Mouse (Mus musculus): ENCODE measurements around the gene Slc30a5. TPM values are rescaled to one million over a fixed set of nuclear protein-coding genes. Genes with fewer than 3 reads are reported as not detected.
"Not testable (repeated sequence)": the region's sequence is repeated elsewhere in the genome, so short reads cannot be mapped to it uniquely, and the experiment has no call there.

Slc30a5 gene
- polyA plus RNA-seq, 1 experiment: 23.2 TPM

- no peak overlapping the region for H3K27ac ChIP-seq (ENCODE audit: control insufficient read depth, insufficient read depth, low read depth, low read length, poor library complexity)
- 84% methylated on average over 6 of the region's 6 CpGs for WGBS
- no peak for TF ChIP-seq CTCF (IDR thresholded peaks at IDR 0.05; ENCODE audit: control insufficient read depth, insufficient read depth, low read length)
- no peak for TF ChIP-seq POLR2A (IDR thresholded peaks at IDR 0.05; ENCODE audit: borderline replicate concordance, control insufficient read depth, low read depth, low read length)
Measured at GRCm38 (mm10) chr13:100797171-100797570, 36.1 kb downstream of the Slc30a5 start.

GRCm38 (mm10) chr13:100789083-100789482, 44.1 kb downstream of the Slc30a5 start:
- TF ChIP-seq CTCF (IDR thresholded peaks at IDR 0.05; ENCODE audit: control insufficient read depth, insufficient read depth, low read length) (no peak), POLR2A (IDR thresholded peaks at IDR 0.05; ENCODE audit: borderline replicate concordance, control insufficient read depth, low read depth, low read length) (no peak)
- H3K4me3 ChIP-seq (replicated peaks; ENCODE audit: control insufficient read depth, low read depth, low read length): no peak overlapping the region
- H3K4me1 ChIP-seq (ENCODE audit: control insufficient read depth, insufficient read depth, low read length): no peaks in the 10 kb centered on the region
- no peak overlapping the region for H3K27ac ChIP-seq (ENCODE audit: control insufficient read depth, insufficient read depth, low read depth, low read length, poor library complexity)
- 88% methylated on average over 3 of the region's 3 CpGs for WGBS

More at GRCm38 (mm10) chr13:100797171-100797570, 36.1 kb downstream of the Slc30a5 start:
- H3K4me3 ChIP-seq (replicated peaks; ENCODE audit: control insufficient read depth, low read depth, low read length): no peak overlapping the region
- no peaks in the 10 kb centered on the region for H3K4me1 ChIP-seq (ENCODE audit: control insufficient read depth, insufficient read depth, low read length)

- H3K4me1 ChIP-seq (ENCODE audit: control insufficient read depth, insufficient read depth, low read length); H3K27ac ChIP-seq (ENCODE audit: control insufficient read depth, insufficient read depth, low read depth, low read length, poor library complexity); H3K4me3 ChIP-seq (replicated peaks; ENCODE audit: control insufficient read depth, low read depth, low read length): not testable (repeated sequence)
- WGBS: 93% methylated on average over 12 of the region's 14 CpGs
Measured at GRCm38 (mm10) chr13:100788057-100788456, 45.2 kb downstream of the Slc30a5 start.

GRCm38 (mm10) chr13:100787316-100788010, 45.8 kb downstream of the Slc30a5 start:
- TF ChIP-seq POLR2A (IDR thresholded peaks at IDR 0.05; ENCODE audit: borderline replicate concordance, control insufficient read depth, low read depth, low read length): no peak
- no peak for TF ChIP-seq CTCF (IDR thresholded peaks at IDR 0.05; ENCODE audit: control insufficient read depth, insufficient read depth, low read length)
- 89% methylated on average over 6 of the region's 6 CpGs for WGBS
- H3K27ac ChIP-seq (ENCODE audit: control insufficient read depth, insufficient read depth, low read depth, low read length, poor library complexity): no peak overlapping the region
- no peak overlapping the region for H3K4me3 ChIP-seq (replicated peaks; ENCODE audit: control insufficient read depth, low read depth, low read length)
- H3K4me1 ChIP-seq (ENCODE audit: control insufficient read depth, insufficient read depth, low read length): no peaks in the 10 kb centered on the region

- peak within 1 kb of the TSS; percentile 65 for H3K27ac ChIP-seq (ENCODE audit: control insufficient read depth, insufficient read depth, low read depth, low read length, poor library complexity)
- WGBS: under 1% methylated on average over 35 of the region's 35 CpGs
Measured at GRCm38 (mm10) chr13:100786414-100786867, 46.8 kb downstream of the Slc30a5 start, which contains the start of gene Ccnb1. Gene Ccnb1 (minus strand): TSS chr13:100786570.

GRCm38 (mm10) chr13:100785806-100786413, 47.3 kb downstream of the Slc30a5 start:
- no peak for TF ChIP-seq POLR2A (IDR thresholded peaks at IDR 0.05; ENCODE audit: borderline replicate concordance, control insufficient read depth, low read depth, low read length)
- TF ChIP-seq CTCF (IDR thresholded peaks at IDR 0.05; ENCODE audit: control insufficient read depth, insufficient read depth, low read length): no peak
- H3K4me1 ChIP-seq (ENCODE audit: control insufficient read depth, insufficient read depth, low read length): no peaks in the 10 kb centered on the region
- WGBS: under 1% methylated on average over 30 of the region's 30 CpGs
- peak overlapping the region; percentile 65 for H3K27ac ChIP-seq (ENCODE audit: control insufficient read depth, insufficient read depth, low read depth, low read length, poor library complexity)
- peak overlapping the region; percentile 74 for H3K4me3 ChIP-seq (replicated peaks; ENCODE audit: control insufficient read depth, low read depth, low read length)

More at GRCm38 (mm10) chr13:100786414-100786867, 46.8 kb downstream of the Slc30a5 start, which contains the start of gene Ccnb1:
- H3K4me1 ChIP-seq (ENCODE audit: control insufficient read depth, insufficient read depth, low read length): no peaks in the 10 kb centered on the region
- peak within 1 kb of the TSS; percentile 74 for H3K4me3 ChIP-seq (replicated peaks; ENCODE audit: control insufficient read depth, low read depth, low read length)
- TF ChIP-seq CTCF (IDR thresholded peaks at IDR 0.05; ENCODE audit: control insufficient read depth, insufficient read depth, low read length) (peak; percentile 51), POLR2A (IDR thresholded peaks at IDR 0.05; ENCODE audit: borderline replicate concordance, control insufficient read depth, low read depth, low read length) (peak; percentile 79)

- Histone ChIP-seq H3K4me1 (ENCODE audit: control insufficient read depth, insufficient read depth, low read length) (no peaks in the 10 kb centered on the region; the same call in 1 of the 2 replicates), H3K4me3 (replicated peaks; ENCODE audit: control insufficient read depth, low read depth, low read length) (no peak overlapping the region), H3K27ac (ENCODE audit: control insufficient read depth, insufficient read depth, low read depth, low read length, poor library complexity) (no peak overlapping the region)
- WGBS: 56% methylated on average over 3 of the region's 3 CpGs
- TF ChIP-seq CTCF (IDR thresholded peaks at IDR 0.05; ENCODE audit: control insufficient read depth, insufficient read depth, low read length) (no peak), POLR2A (IDR thresholded peaks at IDR 0.05; ENCODE audit: borderline replicate concordance, control insufficient read depth, low read depth, low read length) (no peak)
Measured at GRCm38 (mm10) chr13:100777491-100777890, 55.7 kb downstream of the Slc30a5 start.

GRCm38 (mm10) chr13:100776710-100777109, 56.5 kb downstream of the Slc30a5 start:
- Histone ChIP-seq H3K4me1 (ENCODE audit: control insufficient read depth, insufficient read depth, low read length) (no peaks in the 10 kb centered on the region; the same call in 1 of the 2 replicates), H3K4me3 (replicated peaks; ENCODE audit: control insufficient read depth, low read depth, low read length) (no peak overlapping the region), H3K27ac (ENCODE audit: control insufficient read depth, insufficient read depth, low read depth, low read length, poor library complexity) (no peak overlapping the region)
- WGBS: 76% methylated on average over 6 of the region's 6 CpGs
- TF ChIP-seq POLR2A (IDR thresholded peaks at IDR 0.05; ENCODE audit: borderline replicate concordance, control insufficient read depth, low read depth, low read length) (no peak), CTCF (IDR thresholded peaks at IDR 0.05; ENCODE audit: control insufficient read depth, insufficient read depth, low read length) (no peak)
